Mouse (Mus musculus) lung, embryonic 16.5 days (tissue): Measurements from ENCODE around the gene Mfsd6. TPM values are rescaled to one million over a fixed set of nuclear protein-coding genes. Genes with fewer than 3 reads are reported as not detected.

Experiments used
- ATAC-seq: fragments of 200-750 bp; cut with Nextera tagmentation; 2 replicates; pipeline ENCODE4 v1.8.0; 2017; ENCODE audit warnings: low read depth, mild to moderate bottlenecking, moderate library complexity
- H3K27ac ChIP-seq: fragments of 300-500 bp; sonication (generic); 2 replicates; pipeline ENCODE4 v1.5.1; 2014; ENCODE audit warnings: mild to moderate bottlenecking, control low read depth, low read length
- H3K27me3 ChIP-seq: fragments of 300-500 bp; sonication (generic); 2 replicates; pipeline ENCODE4 v1.6.1; 2014; ENCODE audit warnings: low read depth, low read length, mixed read lengths; ENCODE audit not compliant: control insufficient read depth, insufficient read depth
- H3K36me3 ChIP-seq: fragments of 300-500 bp; sonication (generic); 2 replicates; pipeline ENCODE4 v1.6.1; 2014; ENCODE audit warnings: low read length; ENCODE audit not compliant: control insufficient read depth, insufficient read depth
- H3K4me1 ChIP-seq: fragments of 300-500 bp; sonication (generic); replicated peaks from 2 replicates; pipeline ENCODE4 v1.6.1; 2014; ENCODE audit warnings: low read length, mixed read lengths; ENCODE audit not compliant: control insufficient read depth, insufficient read depth
- H3K4me2 ChIP-seq: fragments of 300-500 bp; sonication (generic); 2 replicates; pipeline ENCODE4 v1.6.1; 2014; ENCODE audit warnings: low read depth, low read length, control low read depth
- H3K4me3 ChIP-seq: fragments of 300-500 bp; sonication (generic); 2 replicates; pipeline ENCODE4 v1.5.1; 2014; ENCODE audit warnings: mild to moderate bottlenecking, low read length, control low read depth
- H3K9ac ChIP-seq: fragments of 300-500 bp; sonication (generic); 2 replicates; pipeline ENCODE4 v1.6.1; 2014; ENCODE audit warnings: low read length, control low read depth
- H3K9me3 ChIP-seq: fragments of 300-500 bp; sonication (generic); 2 replicates; pipeline ENCODE4 v1.6.1; 2016; ENCODE audit warnings: low read length; ENCODE audit not compliant: control insufficient read depth
- WGBS: fragments of 180-500 bp; shearing (Covaris S2); extraction: QIAGEN DNeasy Blood & Tissue Kit; methylation state at CpG from one replicate; pipeline ENCODE4 v1.1.7; 2014; 5-methylcytosine and 5-hydroxymethylcytosine counted together
- polyA plus RNA-seq: library from polyadenylated mRNA; unstranded; fragments of >200 nt; fragmentation: Nextera tagmentation; extraction: Ambion mirVana; gene quantifications from 2 replicates; pipeline ENCODE4 v1.2.1, GENCODE M21; 2015

The Mfsd6 gene
- polyA plus RNA-seq, 1 experiment from 2014 or later = 2.7 TPM

DNA sequence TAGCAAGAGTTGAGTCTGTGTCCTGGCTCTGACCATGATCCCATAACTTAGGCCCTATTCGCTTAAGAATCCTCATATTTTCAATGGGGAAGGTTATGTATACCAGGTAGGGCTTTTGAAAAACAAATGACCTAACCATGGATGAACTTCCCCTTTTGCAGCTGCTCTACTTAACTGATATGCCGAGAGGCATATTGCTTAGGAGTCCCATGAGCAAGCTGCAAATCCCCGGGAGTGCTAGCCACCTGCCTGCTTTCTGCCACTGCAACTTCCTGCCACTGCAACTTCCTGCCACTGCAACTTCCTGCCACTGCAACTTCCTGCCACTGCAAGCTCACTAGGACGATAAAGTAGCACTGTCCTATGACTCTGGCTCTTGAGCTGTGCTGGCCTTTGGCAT is 72.1 kb downstream of the Mfsd6 start:
- no peak overlapping the region for H3K4me2 ChIP-seq
- peaks cover 2% of the 10 kb centered on the region; the same call in 1 of the 2 replicates for H3K4me1 ChIP-seq
- no peaks in the 10 kb centered on the region for H3K9me3 ChIP-seq
- H3K9ac ChIP-seq = no peak overlapping the region
- peaks cover 4% of the 10 kb centered on the region for H3K36me3 ChIP-seq
- no peak overlapping the region for H3K4me3 ChIP-seq
- no peak for ATAC-seq
- WGBS = 74% methylated on average over 4 of the region's 4 CpGs
- H3K27ac ChIP-seq = no peak overlapping the region
- H3K27me3 ChIP-seq = no peaks in the 10 kb centered on the region

DNA sequence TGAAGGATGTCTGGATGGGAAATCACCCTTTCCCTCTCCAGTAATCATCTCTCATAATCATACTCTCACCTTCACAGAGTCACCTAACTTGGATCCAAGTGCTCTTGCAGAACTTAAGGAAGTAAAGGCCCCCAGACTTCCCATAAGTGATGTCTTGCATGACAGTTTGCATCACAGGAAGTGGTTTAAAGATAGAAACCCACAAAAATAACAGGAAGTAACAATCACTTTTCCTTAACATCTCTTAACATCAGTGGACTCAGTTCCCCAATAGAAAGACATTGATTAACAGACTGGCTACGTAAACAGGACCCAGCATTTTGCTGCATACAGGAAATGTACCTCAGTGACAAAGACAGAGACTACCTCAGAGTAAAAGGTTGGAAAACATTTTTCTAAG is 73.9 kb downstream of the Mfsd6 start:
- no peak for ATAC-seq
- Histone ChIP-seq H3K4me3 (no peak overlapping the region), H3K27me3 (no peaks in the 10 kb centered on the region), H3K36me3 (peaks cover 7% of the 10 kb centered on the region), H3K27ac (no peak overlapping the region), H3K9me3 (no peaks in the 10 kb centered on the region), H3K4me2 (no peak overlapping the region), H3K4me1 (peaks cover 2% of the 10 kb centered on the region; the same call in 1 of the 2 replicates), H3K9ac (no peak overlapping the region)
- WGBS = 79% methylated on average over 1 of the region's 1 CpGs

DNA sequence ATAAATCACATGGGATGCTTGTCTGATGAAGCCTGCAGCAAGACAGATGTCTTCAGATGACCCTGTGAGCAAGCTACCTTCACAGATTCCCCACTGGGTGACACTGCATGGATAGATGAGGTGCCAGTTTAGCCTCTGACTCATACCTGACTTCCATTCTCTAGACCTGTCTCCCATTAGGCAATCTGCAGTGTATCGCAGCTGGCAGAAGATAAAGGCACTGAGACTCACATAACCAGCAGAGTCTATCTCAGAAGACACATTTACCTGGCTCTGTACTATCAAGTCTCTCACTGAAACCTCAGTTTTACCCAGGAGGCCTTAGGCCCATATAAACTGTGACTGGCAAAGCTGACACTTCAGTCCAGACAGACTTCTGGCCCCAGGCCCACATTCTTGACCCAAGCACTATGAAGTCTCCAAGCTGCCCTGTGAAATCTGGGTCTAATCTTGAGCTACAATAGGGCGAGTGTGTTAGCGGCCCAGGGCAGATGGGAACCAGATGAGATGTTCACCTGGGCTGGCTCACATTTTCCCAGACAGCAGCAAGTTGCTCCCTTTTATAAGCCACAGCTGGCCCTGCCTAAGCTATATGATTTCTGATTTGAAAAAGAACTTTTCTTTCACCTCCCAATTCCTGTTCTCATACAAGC is 74.5 kb downstream of the Mfsd6 start:
- Histone ChIP-seq H3K4me3 (no peak overlapping the region), H3K4me2 (no peak overlapping the region), H3K27me3 (no peaks in the 10 kb centered on the region), H3K4me1 (peaks cover 2% of the 10 kb centered on the region; the same call in 1 of the 2 replicates), H3K9me3 (no peaks in the 10 kb centered on the region), H3K36me3 (peaks cover 7% of the 10 kb centered on the region), H3K27ac (no peak overlapping the region), H3K9ac (no peak overlapping the region)
- 0 out of 2 replicates have a peak, but pooled peaks have one; percentile 45 for ATAC-seq
- WGBS = 54% methylated on average over 3 of the region's 3 CpGs

DNA sequence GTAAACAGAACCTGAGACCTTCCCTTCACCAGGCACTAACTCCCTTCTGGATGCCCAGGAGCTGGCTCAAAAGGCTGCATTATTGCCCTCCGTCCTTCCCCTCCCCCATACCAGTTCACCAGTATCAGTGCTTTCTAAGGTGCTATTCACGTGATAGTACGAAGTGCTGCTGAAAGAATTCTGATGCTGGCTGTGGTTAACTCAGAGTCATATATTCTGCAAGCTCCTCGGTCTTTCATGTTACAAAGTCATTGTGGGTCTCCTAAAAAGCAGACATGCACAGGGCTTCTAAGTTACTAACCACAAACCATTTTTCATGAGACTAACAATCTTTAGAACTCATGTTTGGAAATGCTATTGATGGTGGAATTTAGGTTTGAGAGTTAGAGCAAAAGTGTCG is 77.2 kb downstream of the Mfsd6 start:
- ATAC-seq = no peak
- 78% methylated on average over 5 of the region's 5 CpGs for WGBS

DNA sequence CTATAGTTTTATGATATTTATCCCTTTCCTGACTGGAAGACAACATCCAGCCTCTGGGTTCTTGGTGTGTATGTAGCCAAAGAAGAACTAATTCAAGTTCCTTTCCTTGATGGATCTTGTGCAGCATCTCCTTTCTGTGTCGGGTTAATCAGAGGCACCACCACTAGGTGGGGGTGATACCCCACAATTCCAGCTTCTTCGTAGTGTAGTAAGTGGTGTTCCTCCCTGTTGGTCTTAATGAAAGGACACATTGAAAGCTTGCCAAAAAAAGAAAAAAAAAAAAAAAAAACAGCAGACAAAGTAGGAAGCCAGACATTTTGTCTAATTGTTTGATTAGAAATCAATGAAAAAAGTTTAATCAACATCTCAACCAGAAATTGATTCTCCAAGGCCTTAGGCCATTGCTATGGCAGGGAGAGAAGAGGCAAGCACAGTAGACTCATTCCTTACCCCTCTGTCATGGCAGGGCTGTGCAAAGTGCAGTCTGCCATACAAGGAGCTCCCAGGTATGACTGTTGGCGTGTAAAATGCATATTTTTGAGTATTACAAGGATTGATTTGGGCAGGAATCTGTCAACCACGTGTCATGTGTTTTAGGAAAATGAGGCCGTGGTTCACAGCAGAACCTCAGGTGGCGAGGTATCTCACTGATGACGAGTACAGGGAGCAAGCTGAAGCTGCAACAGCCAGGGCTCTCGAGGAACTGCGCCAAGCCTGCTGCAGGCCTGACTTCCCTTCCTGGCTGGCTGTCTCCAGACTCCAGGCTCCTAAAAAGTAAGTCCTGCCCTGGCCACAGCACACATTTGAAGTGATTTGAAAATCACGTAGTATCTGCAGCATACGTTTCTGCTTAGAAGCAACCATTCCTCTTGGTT is 78.9 kb downstream of the Mfsd6 start:
- 74% methylated on average over 11 of the region's 11 CpGs for WGBS
- Histone ChIP-seq H3K9ac (no peak overlapping the region), H3K27me3 (no peaks in the 10 kb centered on the region), H3K9me3 (no peaks in the 10 kb centered on the region), H3K4me1 (peaks cover 2% of the 10 kb centered on the region; the same call in 1 of the 2 replicates), H3K4me2 (no peak overlapping the region), H3K4me3 (no peak overlapping the region), H3K27ac (no peak overlapping the region), H3K36me3 (peaks cover 13% of the 10 kb centered on the region)
- peak; percentile 67; the same call in 1 of the 2 replicates for ATAC-seq

More for the DNA sequence above, 77.2 kb downstream of the Mfsd6 start:
- no peaks in the 10 kb centered on the region for H3K27me3 ChIP-seq
- H3K4me1 ChIP-seq = peaks cover 2% of the 10 kb centered on the region; the same call in 1 of the 2 replicates
- H3K9ac ChIP-seq = no peak overlapping the region
- H3K9me3 ChIP-seq = no peaks in the 10 kb centered on the region
- H3K4me3 ChIP-seq = no peak overlapping the region
- peaks cover 13% of the 10 kb centered on the region for H3K36me3 ChIP-seq
- no peak overlapping the region for H3K27ac ChIP-seq
- H3K4me2 ChIP-seq = no peak overlapping the region

DNA sequence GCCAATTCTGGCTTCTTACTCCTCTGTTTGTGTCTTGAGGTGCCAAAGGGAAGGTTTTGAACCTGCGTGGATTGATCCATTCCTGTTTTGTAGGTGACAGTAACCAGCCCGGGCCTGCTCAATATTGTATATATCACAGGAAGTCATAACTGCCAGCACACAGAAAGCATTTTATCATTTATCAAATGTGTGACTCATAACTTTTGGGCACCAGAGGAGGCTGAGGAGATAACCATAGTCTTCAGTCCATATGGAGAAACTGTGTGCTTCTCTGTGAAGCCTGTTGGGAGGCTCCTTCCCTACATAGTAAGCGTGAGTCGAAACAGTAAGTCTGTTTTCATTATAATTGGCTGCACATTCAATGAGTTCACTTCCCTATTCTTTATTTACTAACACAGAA is 86.5 kb downstream of the Mfsd6 start:
- no peaks in the 10 kb centered on the region for H3K27me3 ChIP-seq
- no peaks in the 10 kb centered on the region for H3K4me1 ChIP-seq

DNA sequence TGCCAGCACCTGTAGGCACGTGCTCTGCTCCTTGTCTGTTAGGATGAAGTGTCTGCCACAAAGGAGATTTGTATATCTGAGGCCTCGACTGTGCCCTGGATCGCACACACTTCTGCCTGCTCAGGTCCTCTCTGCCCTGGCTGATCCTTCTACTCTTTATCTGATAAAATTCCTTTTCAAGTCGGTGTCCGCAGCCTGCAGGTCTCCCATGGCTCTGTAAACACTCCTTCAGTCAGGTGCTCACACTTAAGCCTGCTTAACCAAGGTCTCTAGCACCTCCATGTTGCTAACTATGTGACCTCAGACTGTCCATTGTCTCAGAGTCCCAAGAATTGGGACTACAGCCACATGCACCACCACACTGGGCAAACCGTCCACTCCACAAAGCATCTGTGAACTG is 87.0 kb downstream of the Mfsd6 start:
- H3K9ac ChIP-seq = no peak overlapping the region
- H3K4me3 ChIP-seq = no peak overlapping the region
- no peaks in the 10 kb centered on the region for H3K27me3 ChIP-seq
- peaks cover 5% of the 10 kb centered on the region; the same call in 1 of the 2 replicates for H3K36me3 ChIP-seq
- H3K4me2 ChIP-seq = no peak overlapping the region
- peak; percentile 56; the same call in 1 of the 2 replicates for ATAC-seq
- no peak overlapping the region for H3K27ac ChIP-seq
- no peaks in the 10 kb centered on the region for H3K4me1 ChIP-seq
- no peaks in the 10 kb centered on the region for H3K9me3 ChIP-seq
- WGBS = 42% methylated on average over 6 of the region's 6 CpGs

More for the DNA sequence above, 86.5 kb downstream of the Mfsd6 start:
- Histone ChIP-seq H3K4me3 (no peak overlapping the region), H3K9ac (no peak overlapping the region), H3K36me3 (peaks cover 8% of the 10 kb centered on the region; the same call in 1 of the 2 replicates), H3K9me3 (no peaks in the 10 kb centered on the region), H3K4me2 (no peak overlapping the region), H3K27ac (no peak overlapping the region)
- ATAC-seq = no peak
- 78% methylated on average over 4 of the region's 4 CpGs for WGBS

DNA sequence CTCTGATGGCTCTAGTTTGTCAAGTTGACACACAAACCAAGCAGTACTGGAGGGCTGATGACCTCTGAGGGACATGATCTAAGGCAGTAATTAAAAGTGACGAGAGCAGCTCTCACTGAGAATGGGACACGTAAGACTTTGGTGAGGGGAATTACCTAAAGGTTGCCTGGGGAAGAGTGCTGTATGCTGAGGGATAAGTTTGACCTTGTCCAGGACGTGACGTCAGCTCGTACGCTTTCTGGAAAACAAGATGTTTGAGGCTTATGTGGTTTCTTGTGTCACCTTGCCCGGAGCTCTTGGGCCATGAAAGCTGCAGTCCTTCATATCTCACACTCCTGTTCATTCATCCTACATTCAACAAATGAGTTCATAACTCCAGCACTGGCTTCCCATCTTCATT is 88.2 kb downstream of the Mfsd6 start:
- no peak overlapping the region for H3K4me2 ChIP-seq
- H3K9ac ChIP-seq = no peak overlapping the region
- WGBS = 88% methylated on average over 7 of the region's 7 CpGs
- H3K4me1 ChIP-seq = no peaks in the 10 kb centered on the region
- H3K27ac ChIP-seq = no peak overlapping the region
- H3K9me3 ChIP-seq = no peaks in the 10 kb centered on the region
- H3K4me3 ChIP-seq = no peak overlapping the region
- H3K36me3 ChIP-seq = peaks cover 5% of the 10 kb centered on the region; the same call in 1 of the 2 replicates
- ATAC-seq = no peak
- no peaks in the 10 kb centered on the region for H3K27me3 ChIP-seq

DNA sequence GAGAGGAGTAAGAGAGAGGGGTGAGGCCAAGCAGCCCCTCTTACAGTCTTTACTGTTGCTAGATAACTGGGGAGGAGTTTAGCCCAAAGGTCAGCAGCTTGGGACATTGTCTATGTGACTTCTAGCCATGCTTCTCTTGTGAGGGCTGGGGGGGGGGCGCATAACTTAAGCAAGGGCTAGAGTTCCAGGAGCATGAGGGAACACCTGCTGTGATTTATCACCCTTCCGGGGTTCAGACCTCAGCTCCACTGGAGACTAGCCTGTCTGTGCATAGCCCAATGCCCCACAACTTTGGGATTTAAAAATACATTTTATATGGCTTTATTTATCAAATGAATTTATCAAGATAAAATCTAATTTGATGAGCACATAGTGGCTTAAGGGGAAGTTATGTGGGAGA is 89.2 kb downstream of the Mfsd6 start:
- H3K27ac ChIP-seq = no peak overlapping the region
- no peak overlapping the region for H3K4me2 ChIP-seq
- peaks cover 5% of the 10 kb centered on the region; the same call in 1 of the 2 replicates for H3K36me3 ChIP-seq
- H3K9me3 ChIP-seq = no peaks in the 10 kb centered on the region
- H3K4me1 ChIP-seq = no peaks in the 10 kb centered on the region
- no peaks in the 10 kb centered on the region for H3K27me3 ChIP-seq
- no peak for ATAC-seq
- H3K9ac ChIP-seq = no peak overlapping the region
- no peak overlapping the region for H3K4me3 ChIP-seq
- WGBS = 76% methylated on average over 2 of the region's 2 CpGs
